Mouse (Mus musculus): ENCODE measurements around the gene Notch3. TPM values are rescaled to one million over a fixed set of nuclear protein-coding genes. Genes with fewer than 3 reads are reported as not detected.
A peak's percentile ranks its signal among the peaks of the same experiment; 100 is the strongest.
"Not testable (repeated sequence)": the region's sequence is repeated elsewhere in the genome, so short reads cannot be mapped to it uniquely, and the experiment has no call there.

Notch3 gene
- 17.7 and 18.2 TPM in 2 replicates for polyA plus RNA-seq (2014; fragmentation: Nextera tagmentation; extraction: Ambion mirVana)

- H3K4me3 ChIP-seq (ENCODE audit: low read depth, low read length), result peak within 1 kb of the TSS; percentile 82
- 1% methylated on average over 37 of the region's 39 CpGs for WGBS
- H3K4me1 ChIP-seq (ENCODE audit: control insufficient read depth, insufficient read depth, low read length), result peaks cover 6% of the 10 kb centered on the region; the same call in 1 of the 2 replicates
- no peaks in the 10 kb centered on the region for H3K36me3 ChIP-seq (replicated peaks; ENCODE audit: control insufficient read depth, insufficient read depth, low read depth, low read length)
- H3K27me3 ChIP-seq (ENCODE audit: control insufficient read depth, insufficient read depth, low read length), result no peaks in the 10 kb centered on the region
- H3K9ac ChIP-seq (replicated peaks; ENCODE audit: low read length), result peak within 1 kb of the TSS; percentile 91
- H3K27ac ChIP-seq (replicated peaks; ENCODE audit: low read depth, low read length), result peak within 1 kb of the TSS; percentile 94
- H3K4me2 ChIP-seq (ENCODE audit: low read depth, low read length), result peak within 1 kb of the TSS; percentile 78
- ATAC-seq (replicated peaks; ENCODE audit: insufficient number of reproducible peaks, low FRiP score, low TSS enrichment, low read depth) (peak; percentile 50), DNase-seq (ENCODE audit: low spot score) (peak; percentile 89)
- no peaks in the 10 kb centered on the region for H3K9me3 ChIP-seq (replicated peaks; ENCODE audit: control insufficient read depth, low read length)
Measured at GRCm38 (mm10) chr17:32166687-32167086, at the start of gene Notch3. TSS of gene Notch3 (minus strand) at chr17:32166852.

- 72% methylated on average over 4 of the region's 4 CpGs for WGBS
- not testable (repeated sequence) for DNase-seq (ENCODE audit: low spot score); H3K4me3 ChIP-seq (ENCODE audit: low read depth, low read length); H3K27me3 ChIP-seq (ENCODE audit: control insufficient read depth, insufficient read depth, low read length); H3K27ac ChIP-seq (replicated peaks; ENCODE audit: low read depth, low read length); H3K9ac ChIP-seq (replicated peaks; ENCODE audit: low read length); ATAC-seq (replicated peaks; ENCODE audit: insufficient number of reproducible peaks, low FRiP score, low TSS enrichment, low read depth); H3K9me3 ChIP-seq (replicated peaks; ENCODE audit: control insufficient read depth, low read length); H3K4me1 ChIP-seq (ENCODE audit: control insufficient read depth, insufficient read depth, low read length); H3K36me3 ChIP-seq (replicated peaks; ENCODE audit: control insufficient read depth, insufficient read depth, low read depth, low read length); H3K4me2 ChIP-seq (ENCODE audit: low read depth, low read length)
Measured at GRCm38 (mm10) chr17:32215587-32215986, 48.9 kb upstream of the Notch3 start.

- 87% methylated on average over 6 of the region's 6 CpGs for WGBS
- H3K4me1 ChIP-seq (ENCODE audit: control insufficient read depth, insufficient read depth, low read length); ATAC-seq (replicated peaks; ENCODE audit: insufficient number of reproducible peaks, low FRiP score, low TSS enrichment, low read depth); H3K27ac ChIP-seq (replicated peaks; ENCODE audit: low read depth, low read length); H3K9me3 ChIP-seq (replicated peaks; ENCODE audit: control insufficient read depth, low read length); H3K27me3 ChIP-seq (ENCODE audit: control insufficient read depth, insufficient read depth, low read length); H3K9ac ChIP-seq (replicated peaks; ENCODE audit: low read length); H3K4me2 ChIP-seq (ENCODE audit: low read depth, low read length); DNase-seq (ENCODE audit: low spot score); H3K36me3 ChIP-seq (replicated peaks; ENCODE audit: control insufficient read depth, insufficient read depth, low read depth, low read length); H3K4me3 ChIP-seq (ENCODE audit: low read depth, low read length): not testable (repeated sequence)
Measured at GRCm38 (mm10) chr17:32211554-32211953, 44.9 kb upstream of the Notch3 start.

GRCm38 (mm10) chr17:32209752-32210151 is 43.1 kb upstream of the Notch3 start:
- H3K36me3 ChIP-seq (replicated peaks; ENCODE audit: control insufficient read depth, insufficient read depth, low read depth, low read length), result peaks cover 10% of the 10 kb centered on the region

DNA sequence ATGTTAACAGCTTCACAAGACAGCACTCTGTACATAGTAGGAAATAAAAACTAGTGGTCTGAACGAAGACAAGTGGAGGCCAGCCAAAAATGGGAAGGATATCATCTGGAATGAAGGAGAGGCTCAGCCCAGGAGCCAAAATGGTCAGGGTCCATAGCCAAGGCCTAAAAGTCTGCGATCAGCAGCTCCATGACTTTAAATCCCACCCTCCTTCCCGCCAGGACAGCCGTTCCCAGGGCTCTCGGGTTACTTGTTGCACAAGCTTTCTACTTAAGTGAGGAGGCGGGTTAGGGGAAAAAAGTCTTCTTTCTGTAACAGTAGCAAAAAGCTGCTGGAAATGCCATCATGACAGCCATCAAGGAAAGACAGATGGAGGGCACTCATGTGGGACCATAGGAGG is 42.5 kb upstream of the Notch3 start:
- Histone ChIP-seq H3K4me1 (ENCODE audit: control insufficient read depth, insufficient read depth, low read length) (no peaks in the 10 kb centered on the region), H3K27ac (replicated peaks; ENCODE audit: low read depth, low read length) (no peak overlapping the region), H3K4me2 (ENCODE audit: low read depth, low read length) (no peak overlapping the region), H3K36me3 (replicated peaks; ENCODE audit: control insufficient read depth, insufficient read depth, low read depth, low read length) (peaks cover 8% of the 10 kb centered on the region), H3K4me3 (ENCODE audit: low read depth, low read length) (no peak overlapping the region), H3K9ac (replicated peaks; ENCODE audit: low read length) (no peak overlapping the region), H3K9me3 (replicated peaks; ENCODE audit: control insufficient read depth, low read length) (no peaks in the 10 kb centered on the region), H3K27me3 (ENCODE audit: control insufficient read depth, insufficient read depth, low read length) (no peaks in the 10 kb centered on the region)
- ATAC-seq (replicated peaks; ENCODE audit: insufficient number of reproducible peaks, low FRiP score, low TSS enrichment, low read depth) (no peak), DNase-seq (ENCODE audit: low spot score) (peak; percentile 61)
- WGBS, result 55% methylated on average over 6 of the region's 6 CpGs

More at GRCm38 (mm10) chr17:32209752-32210151, 43.1 kb upstream of the Notch3 start:
- DNase-seq (ENCODE audit: low spot score) (peak; percentile 72), ATAC-seq (replicated peaks; ENCODE audit: insufficient number of reproducible peaks, low FRiP score, low TSS enrichment, low read depth) (no peak; the same call in 1 of the 2 replicates)
- WGBS, result 63% methylated on average over 3 of the region's 3 CpGs
- Histone ChIP-seq H3K4me3 (ENCODE audit: low read depth, low read length) (no peak overlapping the region), H3K9ac (replicated peaks; ENCODE audit: low read length) (no peak overlapping the region), H3K9me3 (replicated peaks; ENCODE audit: control insufficient read depth, low read length) (no peaks in the 10 kb centered on the region), H3K27me3 (ENCODE audit: control insufficient read depth, insufficient read depth, low read length) (no peaks in the 10 kb centered on the region), H3K4me2 (ENCODE audit: low read depth, low read length) (no peak overlapping the region), H3K4me1 (ENCODE audit: control insufficient read depth, insufficient read depth, low read length) (no peaks in the 10 kb centered on the region), H3K27ac (replicated peaks; ENCODE audit: low read depth, low read length) (no peak overlapping the region)

DNA sequence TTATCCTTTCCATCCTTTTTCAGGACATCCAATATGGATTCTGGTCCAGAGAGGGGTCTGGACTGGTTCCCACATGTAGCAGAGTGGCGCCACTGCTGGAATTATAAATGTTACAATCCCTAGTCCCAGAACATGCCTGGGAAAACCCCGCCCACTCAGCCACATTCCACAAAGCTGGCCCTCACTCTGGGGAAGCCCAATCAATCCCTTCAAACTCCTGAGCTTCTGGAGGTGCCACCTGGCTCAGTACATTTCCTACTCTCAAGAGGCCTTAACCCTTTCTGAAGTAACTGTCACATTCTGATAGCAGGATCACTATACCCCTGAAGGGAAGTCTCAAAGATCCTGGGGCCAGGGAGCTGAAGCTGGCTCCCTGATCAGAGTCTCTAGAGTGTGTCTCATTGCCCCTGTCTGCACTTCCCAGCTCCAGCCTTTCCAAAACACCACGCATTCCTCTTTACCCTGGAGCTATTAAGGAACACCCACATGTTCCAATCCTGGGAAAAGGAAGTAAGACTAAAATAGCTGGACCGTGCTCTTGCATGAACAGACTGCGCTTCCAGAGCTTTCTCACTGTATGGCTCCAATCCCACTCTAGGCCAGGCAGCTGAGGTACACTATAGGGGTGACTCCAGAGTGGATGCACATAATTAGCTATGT is 41.1 kb upstream of the Notch3 start:
- ATAC-seq (replicated peaks; ENCODE audit: insufficient number of reproducible peaks, low FRiP score, low TSS enrichment, low read depth), result no peak
- no peak overlapping the region for H3K27ac ChIP-seq (replicated peaks; ENCODE audit: low read depth, low read length)
- no peak for DNase-seq (ENCODE audit: low spot score)
- H3K4me2 ChIP-seq (ENCODE audit: low read depth, low read length), result no peak overlapping the region
- H3K4me3 ChIP-seq (ENCODE audit: low read depth, low read length), result no peak overlapping the region
- WGBS, result 73% methylated on average over 5 of the region's 5 CpGs
- peaks cover 12% of the 10 kb centered on the region for H3K36me3 ChIP-seq (replicated peaks; ENCODE audit: control insufficient read depth, insufficient read depth, low read depth, low read length)
- no peaks in the 10 kb centered on the region for H3K27me3 ChIP-seq (ENCODE audit: control insufficient read depth, insufficient read depth, low read length)
- H3K4me1 ChIP-seq (ENCODE audit: control insufficient read depth, insufficient read depth, low read length), result no peaks in the 10 kb centered on the region
- no peak overlapping the region for H3K9ac ChIP-seq (replicated peaks; ENCODE audit: low read length)
- H3K9me3 ChIP-seq (replicated peaks; ENCODE audit: control insufficient read depth, low read length), result no peaks in the 10 kb centered on the region

DNA sequence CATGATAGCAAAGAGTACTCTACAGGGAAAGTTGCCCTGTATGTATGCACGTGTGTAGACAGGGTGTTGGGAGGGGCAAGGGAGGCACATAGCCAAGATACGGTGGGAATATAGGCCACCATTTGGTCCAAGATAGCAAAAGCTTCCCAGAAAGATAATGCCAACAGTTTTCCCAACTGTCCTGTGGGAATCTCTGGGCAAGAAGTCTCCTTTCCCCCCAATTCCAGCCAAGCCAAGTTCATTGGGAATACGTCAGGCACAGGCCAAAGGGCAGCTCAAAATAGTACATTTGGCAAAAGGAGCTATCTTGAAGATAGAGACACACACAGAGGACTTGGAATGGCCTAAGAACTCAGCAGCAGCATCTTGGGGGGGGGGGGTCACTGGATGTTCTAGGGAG is 38.7 kb upstream of the Notch3 start:
- DNase-seq (ENCODE audit: low spot score) (no peak), ATAC-seq (replicated peaks; ENCODE audit: insufficient number of reproducible peaks, low FRiP score, low TSS enrichment, low read depth) (no peak)
- no peaks in the 10 kb centered on the region for H3K4me1 ChIP-seq (ENCODE audit: control insufficient read depth, insufficient read depth, low read length)
- no peaks in the 10 kb centered on the region for H3K9me3 ChIP-seq (replicated peaks; ENCODE audit: control insufficient read depth, low read length)
- H3K27me3 ChIP-seq (ENCODE audit: control insufficient read depth, insufficient read depth, low read length), result no peaks in the 10 kb centered on the region
- H3K27ac ChIP-seq (replicated peaks; ENCODE audit: low read depth, low read length), result no peak overlapping the region
- no peak overlapping the region for H3K4me3 ChIP-seq (ENCODE audit: low read depth, low read length)
- peaks cover 16% of the 10 kb centered on the region for H3K36me3 ChIP-seq (replicated peaks; ENCODE audit: control insufficient read depth, insufficient read depth, low read depth, low read length)
- no peak overlapping the region for H3K9ac ChIP-seq (replicated peaks; ENCODE audit: low read length)
- 89% methylated on average over 3 of the region's 3 CpGs for WGBS
- H3K4me2 ChIP-seq (ENCODE audit: low read depth, low read length), result no peak overlapping the region

- Histone ChIP-seq H3K4me2 (ENCODE audit: low read depth, low read length) (no peak overlapping the region), H3K9me3 (replicated peaks; ENCODE audit: control insufficient read depth, low read length) (no peaks in the 10 kb centered on the region), H3K27me3 (ENCODE audit: control insufficient read depth, insufficient read depth, low read length) (no peaks in the 10 kb centered on the region), H3K4me3 (ENCODE audit: low read depth, low read length) (no peak overlapping the region), H3K4me1 (ENCODE audit: control insufficient read depth, insufficient read depth, low read length) (no peaks in the 10 kb centered on the region), H3K27ac (replicated peaks; ENCODE audit: low read depth, low read length) (no peak overlapping the region), H3K9ac (replicated peaks; ENCODE audit: low read length) (no peak overlapping the region), H3K36me3 (replicated peaks; ENCODE audit: control insufficient read depth, insufficient read depth, low read depth, low read length) (peaks cover 31% of the 10 kb centered on the region)
- DNase-seq (ENCODE audit: low spot score), result no peak
- ATAC-seq (replicated peaks; ENCODE audit: insufficient number of reproducible peaks, low FRiP score, low TSS enrichment, low read depth), result no peak
- 92% methylated on average over 3 of the region's 3 CpGs for WGBS
Measured at GRCm38 (mm10) chr17:32202972-32203371, 36.3 kb upstream of the Notch3 start.
